Mouse (Mus musculus): ENCODE measurements at regions not wholly inside any gene's neighbourhood (a gene's known extent, or its start where the extent isn't known, plus 50 kb on each side); places are given as distances from the start of the nearest gene placed in this dataset.
"Not testable (repeated sequence)": the region's sequence is repeated elsewhere in the genome, so short reads cannot be mapped to it uniquely, and the experiment has no call there.

GRCm38 (mm10) chr13:13888847-13889246 lies 65.4 kb upstream of the B3galnt2 start:
- DNase-seq = not testable (repeated sequence)

DNA sequence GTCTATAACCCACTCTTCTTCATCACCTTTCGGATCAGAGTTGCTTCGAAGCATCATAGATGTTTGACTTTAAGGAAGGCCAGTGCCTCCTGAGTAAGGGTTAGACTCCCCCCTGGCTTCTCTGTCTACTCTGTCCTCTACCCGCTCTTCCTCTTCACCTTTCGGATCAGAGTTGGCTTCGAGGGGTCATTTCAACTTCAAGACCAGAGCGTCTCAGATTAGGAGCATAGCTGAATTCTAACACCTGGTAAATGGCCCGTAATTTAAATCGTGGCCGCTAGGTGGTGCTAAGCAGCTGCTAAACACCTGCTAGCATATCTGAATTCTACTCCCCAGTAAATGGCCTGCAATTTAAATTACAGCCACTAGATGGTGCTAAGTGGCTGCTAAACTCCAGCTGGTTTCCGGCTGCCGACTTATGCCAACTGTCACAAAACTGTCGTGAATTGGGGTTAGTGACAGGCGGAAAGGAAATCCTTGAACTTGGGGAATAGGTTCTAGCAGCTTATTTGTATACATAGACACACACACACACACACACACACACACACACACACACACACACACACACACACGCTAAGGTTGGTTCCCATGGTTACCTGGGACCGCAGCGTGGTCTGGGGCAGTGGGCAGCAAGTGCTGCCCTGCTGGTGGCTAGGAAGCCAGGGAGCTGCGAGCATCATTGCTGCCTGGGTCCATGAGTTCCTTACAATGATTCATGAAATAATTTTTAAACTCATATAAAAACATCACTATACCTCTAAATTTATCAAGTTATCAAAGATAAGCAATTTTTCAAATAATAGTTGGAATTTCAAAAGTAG lies 64.8 kb upstream of the B3galnt2 start:
- DNase-seq = peak; percentile 90

DNA sequence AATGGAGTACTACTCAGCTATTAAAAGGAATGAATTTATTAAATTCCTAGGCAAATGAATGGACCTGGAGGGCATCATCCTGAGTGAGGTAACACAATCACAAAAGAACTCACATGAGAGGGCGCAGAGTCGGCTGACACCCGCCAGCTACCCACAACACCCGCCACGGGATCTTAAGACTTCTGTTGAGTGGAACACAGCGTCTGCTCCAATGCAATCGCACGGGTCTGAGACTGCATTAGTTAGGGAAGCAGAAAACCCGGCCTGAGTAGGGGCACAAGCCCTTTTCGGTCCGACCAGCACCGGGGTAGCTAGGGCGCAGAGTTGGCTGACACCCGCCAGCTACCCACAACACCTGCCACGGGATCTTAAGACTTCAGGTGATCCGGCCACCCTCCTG lies 52.1 kb upstream of the B3galnt2 start:
- not testable (repeated sequence) for DNase-seq

Data from thymus, postnatal 4 days (tissue).